Mouse (Mus musculus): ENCODE results near the gene Cntn5.

Gene Cntn5

GRCm38 (mm10) chr9:9886210-9886609, 1018.4 kb downstream of the Cntn5 start:
- DNase-seq = no peak

- no peak for DNase-seq
Observed at GRCm38 (mm10) chr9:9882779-9883383, 1021.7 kb downstream of the Cntn5 start.

- DNase-seq = no peak
Observed at GRCm38 (mm10) chr9:9872112-9873035, 1032.2 kb downstream of the Cntn5 start.

- DNase-seq = no peak
Observed at GRCm38 (mm10) chr9:9860631-9861030, 1043.9 kb downstream of the Cntn5 start.

GRCm38 (mm10) chr9:9859323-9859722, 1045.3 kb downstream of the Cntn5 start:
- no peak for DNase-seq

- DNase-seq = no peak
Observed at GRCm38 (mm10) chr9:9854791-9855190, 1049.8 kb downstream of the Cntn5 start.

- DNase-seq = no peak
Observed at GRCm38 (mm10) chr9:9830231-9830630, 1074.3 kb downstream of the Cntn5 start.

GRCm38 (mm10) chr9:9819963-9820362, 1084.6 kb downstream of the Cntn5 start:
- no peak for DNase-seq

- DNase-seq = no peak
Observed at GRCm38 (mm10) chr9:9817477-9817876, 1087.1 kb downstream of the Cntn5 start.

- no peak for DNase-seq
Observed at GRCm38 (mm10) chr9:9799546-9799945, 1105.0 kb downstream of the Cntn5 start.

GRCm38 (mm10) chr9:9783680-9784079, 1120.9 kb downstream of the Cntn5 start:
- DNase-seq = no peak

GRCm38 (mm10) chr9:9781157-9781884, 1123.3 kb downstream of the Cntn5 start:
- DNase-seq = no peak

- DNase-seq = no peak
Observed at GRCm38 (mm10) chr9:9779646-9780045, 1124.9 kb downstream of the Cntn5 start.

- DNase-seq = no peak
Observed at GRCm38 (mm10) chr9:9770777-9771176, 1133.8 kb downstream of the Cntn5 start.

GRCm38 (mm10) chr9:9769659-9770058, 1134.9 kb downstream of the Cntn5 start:
- DNase-seq = no peak

- no peak for DNase-seq
Observed at GRCm38 (mm10) chr9:9718145-9718544, 1186.4 kb downstream of the Cntn5 start.

- DNase-seq = no peak
Observed at GRCm38 (mm10) chr9:9708671-9709070, 1195.9 kb downstream of the Cntn5 start.

GRCm38 (mm10) chr9:9707766-9708165, 1196.8 kb downstream of the Cntn5 start:
- no peak for DNase-seq

GRCm38 (mm10) chr9:9705180-9705579, 1199.4 kb downstream of the Cntn5 start:
- no peak for DNase-seq

GRCm38 (mm10) chr9:9696636-9697035, 1207.9 kb downstream of the Cntn5 start:
- DNase-seq = no peak

GRCm38 (mm10) chr9:9682348-9682884, 1222.2 kb downstream of the Cntn5 start:
- no peak for DNase-seq

GRCm38 (mm10) chr9:9676078-9676477, 1228.5 kb downstream of the Cntn5 start:
- DNase-seq = no peak

- no peak for DNase-seq
Observed at GRCm38 (mm10) chr9:9674531-9674930, 1230.0 kb downstream of the Cntn5 start.
